Mouse (Mus musculus): ENCODE data around the gene Inpp1. TPM values are rescaled to one million over a fixed set of nuclear protein-coding genes. Genes with fewer than 3 reads are reported as not detected.
"Not testable (repeated sequence)": the region's sequence is repeated elsewhere in the genome, so short reads cannot be mapped to it uniquely, and the experiment has no call there.

The Inpp1 gene
- 15.6 and 16.1 TPM in 2 replicates for polyA plus RNA-seq (2015; fragmentation: Nextera tagmentation; extraction: Ambion mirVana)

- peak; percentile 88 for ATAC-seq (ENCODE audit: borderline replicate concordance, extremely low read depth, low FRiP score, low TSS enrichment)
- Histone ChIP-seq H3K9me3 (no peaks in the 10 kb centered on the region), H3K27me3 (no peaks in the 10 kb centered on the region), H3K9ac (peak within 1 kb of the TSS; percentile 77), H3K36me3 (no peaks in the 10 kb centered on the region), H3K4me1 (peaks cover 9% of the 10 kb centered on the region; the same call in 1 of the 2 replicates), H3K4me2 (peak within 1 kb of the TSS; percentile 96), H3K4me3 (peak within 1 kb of the TSS; percentile 73), H3K27ac (peak within 1 kb of the TSS; percentile 75)
- WGBS: 2% methylated on average over 59 of the region's 59 CpGs
Observed at GRCm38 (mm10) chr1:52816910-52817812, at the start of gene Inpp1. Gene Inpp1 (minus strand): TSS chr1:52817688.

- no peak overlapping the region for H3K27ac ChIP-seq
- no peaks in the 10 kb centered on the region for H3K9me3 ChIP-seq
- 89% methylated on average over 3 of the region's 3 CpGs for WGBS
- H3K9ac ChIP-seq: no peak overlapping the region
- H3K4me3 ChIP-seq: no peak overlapping the region
- H3K36me3 ChIP-seq: no peaks in the 10 kb centered on the region
- H3K4me2 ChIP-seq: no peak overlapping the region
- no peak for ATAC-seq (ENCODE audit: borderline replicate concordance, extremely low read depth, low FRiP score, low TSS enrichment)
- no peaks in the 10 kb centered on the region for H3K27me3 ChIP-seq
- no peaks in the 10 kb centered on the region for H3K4me1 ChIP-seq
Observed at GRCm38 (mm10) chr1:52866007-52866406, 48.5 kb upstream of the Inpp1 start.

- no peak overlapping the region for H3K4me3 ChIP-seq
- WGBS: 95% methylated on average over 1 of the region's 1 CpGs
- H3K4me1 ChIP-seq: no peaks in the 10 kb centered on the region
- H3K27me3 ChIP-seq: no peaks in the 10 kb centered on the region
- H3K9me3 ChIP-seq: no peaks in the 10 kb centered on the region
- H3K27ac ChIP-seq: no peak overlapping the region
- no peaks in the 10 kb centered on the region for H3K36me3 ChIP-seq
- ATAC-seq (ENCODE audit: borderline replicate concordance, extremely low read depth, low FRiP score, low TSS enrichment): no peak
- H3K9ac ChIP-seq: no peak overlapping the region
- no peak overlapping the region for H3K4me2 ChIP-seq
Observed at GRCm38 (mm10) chr1:52864220-52864619, 46.7 kb upstream of the Inpp1 start.

GRCm38 (mm10) chr1:52855904-52856601 is 38.6 kb upstream of the Inpp1 start:
- WGBS: 75% methylated on average over 7 of the region's 7 CpGs
- H3K4me1 ChIP-seq: no peaks in the 10 kb centered on the region
- no peaks in the 10 kb centered on the region for H3K9me3 ChIP-seq
- no peak overlapping the region for H3K9ac ChIP-seq
- H3K27ac ChIP-seq: no peak overlapping the region
- no peaks in the 10 kb centered on the region for H3K27me3 ChIP-seq
- ATAC-seq (ENCODE audit: borderline replicate concordance, extremely low read depth, low FRiP score, low TSS enrichment): no peak
- no peaks in the 10 kb centered on the region for H3K36me3 ChIP-seq
- no peak overlapping the region for H3K4me2 ChIP-seq
- H3K4me3 ChIP-seq: no peak overlapping the region

GRCm38 (mm10) chr1:52854029-52854428 is 36.5 kb upstream of the Inpp1 start:
- H3K27ac ChIP-seq; H3K4me2 ChIP-seq; H3K9ac ChIP-seq; ATAC-seq (ENCODE audit: borderline replicate concordance, extremely low read depth, low FRiP score, low TSS enrichment); H3K9me3 ChIP-seq; H3K36me3 ChIP-seq; H3K27me3 ChIP-seq; H3K4me3 ChIP-seq; H3K4me1 ChIP-seq: not testable (repeated sequence)
- 64% methylated on average over 1 of the region's 1 CpGs for WGBS

- Histone ChIP-seq H3K27ac (no peak overlapping the region), H3K9me3 (no peaks in the 10 kb centered on the region), H3K27me3 (no peaks in the 10 kb centered on the region), H3K36me3 (no peaks in the 10 kb centered on the region), H3K4me1 (peaks cover 9% of the 10 kb centered on the region), H3K9ac (no peak overlapping the region), H3K4me2 (no peak overlapping the region), H3K4me3 (no peak overlapping the region)
- 75% methylated on average over 4 of the region's 4 CpGs for WGBS
- ATAC-seq (ENCODE audit: borderline replicate concordance, extremely low read depth, low FRiP score, low TSS enrichment): no peak
Observed at GRCm38 (mm10) chr1:52849422-52849821, 31.9 kb upstream of the Inpp1 start.

GRCm38 (mm10) chr1:52846556-52846955 is 29.1 kb upstream of the Inpp1 start:
- Histone ChIP-seq H3K9ac (no peak overlapping the region), H3K27me3 (no peaks in the 10 kb centered on the region), H3K9me3 (no peaks in the 10 kb centered on the region), H3K4me2 (no peak overlapping the region), H3K27ac (no peak overlapping the region), H3K36me3 (no peaks in the 10 kb centered on the region), H3K4me3 (no peak overlapping the region), H3K4me1 (peaks cover 12% of the 10 kb centered on the region)
- ATAC-seq (ENCODE audit: borderline replicate concordance, extremely low read depth, low FRiP score, low TSS enrichment): no peak
- WGBS: 83% methylated on average over 4 of the region's 4 CpGs

- H3K4me3 ChIP-seq: peak within 1 kb of the TSS; percentile 63
- H3K9me3 ChIP-seq: no peaks in the 10 kb centered on the region
- WGBS: 1% methylated on average over 45 of the region's 45 CpGs
- peak within 1 kb of the TSS; percentile 66 for H3K9ac ChIP-seq
- peak within 1 kb of the TSS; percentile 72 for H3K27ac ChIP-seq
- no peaks in the 10 kb centered on the region for H3K27me3 ChIP-seq
- peaks cover 12% of the 10 kb centered on the region for H3K4me1 ChIP-seq
- no peaks in the 10 kb centered on the region for H3K36me3 ChIP-seq
- peak within 1 kb of the TSS; percentile 77 for H3K4me2 ChIP-seq
- peak; percentile 100 for ATAC-seq (ENCODE audit: borderline replicate concordance, extremely low read depth, low FRiP score, low TSS enrichment)
Observed at GRCm38 (mm10) chr1:52844782-52845665, 27.5 kb upstream of the Inpp1 start, which contains the start of gene Hibch. Gene Hibch (plus strand): TSS chr1:52844929.

GRCm38 (mm10) chr1:52844354-52844753 is 26.9 kb upstream of the Inpp1 start:
- Histone ChIP-seq H3K9me3 (no peaks in the 10 kb centered on the region), H3K27me3 (no peaks in the 10 kb centered on the region), H3K4me2 (peak overlapping the region; percentile 77), H3K4me3 (peak overlapping the region; percentile 63), H3K4me1 (peaks cover 12% of the 10 kb centered on the region), H3K36me3 (no peaks in the 10 kb centered on the region), H3K9ac (no peak overlapping the region), H3K27ac (peak overlapping the region; percentile 37)
- no peak; the same call in 1 of the 2 replicates for ATAC-seq (ENCODE audit: borderline replicate concordance, extremely low read depth, low FRiP score, low TSS enrichment)
- WGBS: 19% methylated on average over 3 of the region's 3 CpGs

- WGBS: 100% methylated on average over 3 of the region's 3 CpGs
- Histone ChIP-seq H3K36me3 (no peaks in the 10 kb centered on the region), H3K9me3 (no peaks in the 10 kb centered on the region), H3K27me3 (no peaks in the 10 kb centered on the region), H3K27ac (no peak overlapping the region), H3K9ac (no peak overlapping the region), H3K4me2 (no peak overlapping the region), H3K4me1 (0 out of 2 replicates have a peak, but pooled peaks cover under 1% of the 10 kb centered on the region), H3K4me3 (no peak overlapping the region)
- ATAC-seq (ENCODE audit: borderline replicate concordance, extremely low read depth, low FRiP score, low TSS enrichment): no peak
Observed at GRCm38 (mm10) chr1:52839099-52839498, 21.6 kb upstream of the Inpp1 start.

GRCm38 (mm10) chr1:52817813-52818147 is 292 bp upstream of the Inpp1 start:
- H3K9me3 ChIP-seq: no peaks in the 10 kb centered on the region
- peak overlapping the region; percentile 75 for H3K27ac ChIP-seq
- H3K4me2 ChIP-seq: peak overlapping the region; percentile 96
- no peaks in the 10 kb centered on the region for H3K36me3 ChIP-seq
- H3K4me3 ChIP-seq: peak overlapping the region; percentile 73
- no peak for ATAC-seq (ENCODE audit: borderline replicate concordance, extremely low read depth, low FRiP score, low TSS enrichment)
- peaks cover 9% of the 10 kb centered on the region; the same call in 1 of the 2 replicates for H3K4me1 ChIP-seq
- H3K27me3 ChIP-seq: no peaks in the 10 kb centered on the region
- H3K9ac ChIP-seq: peak overlapping the region; percentile 77
- WGBS: 3% methylated on average over 7 of the region's 7 CpGs
